Mouse (Mus musculus): ENCODE data around the gene Bmper.

Bmper gene

GRCm38 (mm10) chr9:23276244-23276643, 53.4 kb downstream of the Bmper start:
- in situ Hi-C loops (cut with MboI; ENCODE audit: low pct_unique_long_range_greater_than_20kb in 1 of 2, low sequenced_read_pairs in 2 of 2, unreplicated experiment in 1 of 2): no loop called here

- in situ Hi-C loops (cut with MboI; ENCODE audit: low pct_unique_long_range_greater_than_20kb in 1 of 2, low sequenced_read_pairs in 2 of 2, unreplicated experiment in 1 of 2): no loop called here
Observed at GRCm38 (mm10) chr9:23284940-23285460, 62.1 kb downstream of the Bmper start.

GRCm38 (mm10) chr9:23293574-23293973, 70.7 kb downstream of the Bmper start:
- in situ Hi-C loops (cut with MboI; ENCODE audit: low pct_unique_long_range_greater_than_20kb in 1 of 2, low sequenced_read_pairs in 2 of 2, unreplicated experiment in 1 of 2): no loop called here

GRCm38 (mm10) chr9:23295569-23295968, 72.7 kb downstream of the Bmper start:
- in situ Hi-C loops (cut with MboI; ENCODE audit: low pct_unique_long_range_greater_than_20kb in 1 of 2, low sequenced_read_pairs in 2 of 2, unreplicated experiment in 1 of 2): no loop called here

GRCm38 (mm10) chr9:23297491-23298170, 74.8 kb downstream of the Bmper start:
- in situ Hi-C loops (cut with MboI; ENCODE audit: low pct_unique_long_range_greater_than_20kb in 1 of 2, low sequenced_read_pairs in 2 of 2, unreplicated experiment in 1 of 2): no loop called here

GRCm38 (mm10) chr9:23300376-23300775, 77.5 kb downstream of the Bmper start:
- in situ Hi-C loops (cut with MboI; ENCODE audit: low pct_unique_long_range_greater_than_20kb in 1 of 2, low sequenced_read_pairs in 2 of 2, unreplicated experiment in 1 of 2): no loop called here

GRCm38 (mm10) chr9:23305681-23306080, 82.8 kb downstream of the Bmper start:
- in situ Hi-C loops (cut with MboI; ENCODE audit: low pct_unique_long_range_greater_than_20kb in 1 of 2, low sequenced_read_pairs in 2 of 2, unreplicated experiment in 1 of 2): no loop called here

GRCm38 (mm10) chr9:23306226-23306625, 83.3 kb downstream of the Bmper start:
- in situ Hi-C loops (cut with MboI; ENCODE audit: low pct_unique_long_range_greater_than_20kb in 1 of 2, low sequenced_read_pairs in 2 of 2, unreplicated experiment in 1 of 2): no loop called here

GRCm38 (mm10) chr9:23307835-23308234, 85.0 kb downstream of the Bmper start:
- in situ Hi-C loops (cut with MboI; ENCODE audit: low pct_unique_long_range_greater_than_20kb in 1 of 2, low sequenced_read_pairs in 2 of 2, unreplicated experiment in 1 of 2): no loop called here

GRCm38 (mm10) chr9:23310953-23311352, 88.1 kb downstream of the Bmper start:
- in situ Hi-C loops (cut with MboI; ENCODE audit: low pct_unique_long_range_greater_than_20kb in 1 of 2, low sequenced_read_pairs in 2 of 2, unreplicated experiment in 1 of 2): no loop called here

- in situ Hi-C loops (cut with MboI; ENCODE audit: low pct_unique_long_range_greater_than_20kb in 1 of 2, low sequenced_read_pairs in 2 of 2, unreplicated experiment in 1 of 2): no loop called here
Observed at GRCm38 (mm10) chr9:23311956-23312355, 89.1 kb downstream of the Bmper start.

- in situ Hi-C loops (cut with MboI; ENCODE audit: low pct_unique_long_range_greater_than_20kb in 1 of 2, low sequenced_read_pairs in 2 of 2, unreplicated experiment in 1 of 2): no loop called here
Observed at GRCm38 (mm10) chr9:23312877-23313276, 90.0 kb downstream of the Bmper start.

GRCm38 (mm10) chr9:23315631-23316330, 92.9 kb downstream of the Bmper start:
- in situ Hi-C loops (cut with MboI; ENCODE audit: low pct_unique_long_range_greater_than_20kb in 1 of 2, low sequenced_read_pairs in 2 of 2, unreplicated experiment in 1 of 2): no loop called here

- in situ Hi-C loops (cut with MboI; ENCODE audit: low pct_unique_long_range_greater_than_20kb in 1 of 2, low sequenced_read_pairs in 2 of 2, unreplicated experiment in 1 of 2): no loop called here
Observed at GRCm38 (mm10) chr9:23327830-23328229, 105.0 kb downstream of the Bmper start.

- in situ Hi-C loops (cut with MboI; ENCODE audit: low pct_unique_long_range_greater_than_20kb in 1 of 2, low sequenced_read_pairs in 2 of 2, unreplicated experiment in 1 of 2): no loop called here
Observed at GRCm38 (mm10) chr9:23333041-23333622, 110.3 kb downstream of the Bmper start.

GRCm38 (mm10) chr9:23340551-23340950, 117.7 kb downstream of the Bmper start:
- in situ Hi-C loops (cut with MboI; ENCODE audit: low pct_unique_long_range_greater_than_20kb in 1 of 2, low sequenced_read_pairs in 2 of 2, unreplicated experiment in 1 of 2): no loop called here

GRCm38 (mm10) chr9:23341246-23341645, 118.4 kb downstream of the Bmper start:
- in situ Hi-C loops (cut with MboI; ENCODE audit: low pct_unique_long_range_greater_than_20kb in 1 of 2, low sequenced_read_pairs in 2 of 2, unreplicated experiment in 1 of 2): no loop called here

- in situ Hi-C loops (cut with MboI; ENCODE audit: low pct_unique_long_range_greater_than_20kb in 1 of 2, low sequenced_read_pairs in 2 of 2, unreplicated experiment in 1 of 2): no loop called here
Observed at GRCm38 (mm10) chr9:23344353-23344752, 121.5 kb downstream of the Bmper start.

GRCm38 (mm10) chr9:23345093-23345844, 122.4 kb downstream of the Bmper start:
- in situ Hi-C loops (cut with MboI; ENCODE audit: low pct_unique_long_range_greater_than_20kb in 1 of 2, low sequenced_read_pairs in 2 of 2, unreplicated experiment in 1 of 2): no loop called here
